15 mouse cellular contexts compared by ENCODE assay signal in genomic region chr4:89169739-89170138, GRCm38 (mm10). TPM values are rescaled to one million over a fixed set of nuclear protein-coding genes. Genes with fewer than 3 reads are reported as not detected.
DNase-seq lines count a peak whose midpoint lies in the region.
"Had no signal": no experiment of that assay in that cellular context is flagged by ENCODE, and none has a peak within 500 bp of the region (broad histone marks: within the 10 kb centered on the region; RNA-seq: fewer than 3 reads in every experiment).

No protein-coding gene starts in this region.

- intact Hi-C loops in heart, postnatal 14 days (cut with DNase I) = no loop called here

- DNase-seq in heart, adult 11 months = peak; percentile 29
- DNase-seq in heart, postnatal 14 days = no peak
- DNase-seq in NIH3T3 (ENCODE audit: low read depth) = peak; percentile 94
- peak; percentile 12 for DNase-seq in embryo, embryonic 10.5 days (ENCODE audit: low spot score)
- DNase-seq in mesoderm, embryonic 11.5 days (ENCODE audit: low read depth, low spot score) = peak; percentile 24
- DNase-seq in kidney, adult 18-20 months = no peak
- DNase-seq in ovary, postnatal 10 days (ENCODE audit: low spot score) = no peak
- no peak for DNase-seq in adrenal gland, adult 18-20 months (ENCODE audit: low spot score in 2 of 2)
- DNase-seq: adrenal gland, postnatal 10 days; cerebellum, adult 11 months; cerebellum, adult 8-10 months; cerebellum, postnatal 14 days; gastrocnemius, adult 2 months; gastrocnemius, postnatal 25 days; heart, postnatal 10 days had no signal

RNA-seq across cellular contexts. Expression of gene Mtap, which starts 32.8 kb away (rescaled TPM):
- total RNA-seq in heart, postnatal 14 days (2021) = 10 to 100 TPM; 17.3 to 17.5 TPM
- 10 to 100 TPM; 26.4 to 44.8 TPM for total RNA-seq in adrenal gland, adult 18-20 months (2021)

Comparison
In these comparisons a context has a peak if more than half of its experiments do, and no peak if none do; other contexts are left out.
1. DNase-seq: peak in heart, adult 11 months (single experiment), NIH3T3 (single experiment), embryo, embryonic 10.5 days (single experiment) and mesoderm, embryonic 11.5 days (single experiment); none in heart, postnatal 14 days (0 of 2), kidney, adult 18-20 months (single experiment), ovary, postnatal 10 days (single experiment) and adrenal gland, adult 18-20 months (0 of 2).